In the genomic region with DNA sequence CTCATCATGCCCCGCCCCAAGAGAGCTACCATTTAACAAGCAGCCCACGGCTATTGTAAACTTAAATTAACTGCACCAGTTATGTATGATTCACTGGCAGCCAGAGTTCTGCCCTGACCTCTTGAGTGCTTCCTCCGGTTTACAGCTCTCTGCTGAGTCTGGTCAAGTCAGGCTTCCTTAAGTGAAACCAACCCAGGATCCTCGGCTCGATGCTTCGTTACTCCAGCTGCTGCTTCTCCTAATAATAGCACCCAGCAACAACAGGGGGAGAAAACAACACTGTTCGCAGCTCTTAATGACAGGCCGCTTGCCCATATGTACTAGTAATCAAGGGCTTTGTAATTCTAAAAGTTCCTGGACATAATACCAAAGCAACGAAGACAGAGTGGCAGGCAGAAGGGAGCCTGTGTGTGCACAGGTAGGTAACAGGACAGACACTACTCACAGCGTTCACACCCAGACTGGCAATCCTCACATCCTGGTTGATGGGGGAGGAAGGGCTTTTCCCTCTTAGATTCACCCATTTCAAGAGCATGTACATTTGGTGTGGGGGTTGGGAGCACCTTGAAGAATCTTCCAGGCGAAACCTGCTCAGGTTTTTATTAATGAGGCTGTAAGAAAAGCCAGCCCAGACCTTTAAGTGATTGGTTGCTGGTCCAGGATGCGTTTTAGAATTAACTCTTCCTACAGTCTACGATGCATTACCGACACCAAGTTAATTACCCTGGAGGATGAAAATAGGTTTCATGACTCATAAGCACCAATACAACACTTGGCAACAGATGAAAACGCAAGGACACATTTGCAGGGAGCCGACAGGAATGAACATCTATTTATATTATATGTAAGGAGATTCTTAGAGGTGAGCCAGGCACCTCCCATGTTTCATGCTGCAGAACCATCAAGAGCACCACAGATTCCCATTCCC, we compare ENCODE assay signal across 8 mouse cellular contexts. TPM values are rescaled to one million over a fixed set of nuclear protein-coding genes. Genes with fewer than 3 reads are reported as not detected.
DNase-seq lines count a peak whose midpoint lies in the region; ATAC-seq and TF ChIP-seq lines count a peak whose summit lies in the region.

No protein-coding gene starts in this region.

- H3K4me1 ChIP-seq in heart, embryonic 11.5 days (ENCODE audit: control insufficient read depth, insufficient read depth, low read length), result peaks cover 19% of the 10 kb centered on the region
- H3K4me1 ChIP-seq in CH12.LX (ENCODE audit: control insufficient read depth in 1 of 2, insufficient read depth in 2 of 2), result peaks cover 29 to 56% of the 10 kb centered on the region in 2 experiments
- peaks cover 33% of the 10 kb centered on the region for H3K4me1 ChIP-seq in heart, embryonic 15.5 days (replicated peaks)
- H3K4me1 ChIP-seq in limb, embryonic 15.5 days, result peaks cover 36% of the 10 kb centered on the region

- TF ChIP-seq CTCF in CH12.LX (conservative IDR thresholded peaks at IDR 0.05 in 1 of 2, IDR thresholded peaks at IDR 0.05 in 1 of 2; ENCODE audit: low read depth in 2 of 2, low read length in 2 of 2), result no peak

- H3K27ac ChIP-seq in heart, embryonic 11.5 days (ENCODE audit: low read depth, low read length), result 0 out of 2 replicates have a peak overlapping the region, but pooled peaks have one; percentile 35
- H3K27ac ChIP-seq in CH12.LX (ENCODE audit: insufficient read depth, low read depth), result no peak overlapping the region
- H3K27ac ChIP-seq in heart, embryonic 15.5 days, result peak overlapping the region; percentile 70
- H3K27ac ChIP-seq in limb, embryonic 15.5 days, result peak overlapping the region; percentile 55; the same call in 1 of the 2 replicates

- no peak for TF ChIP-seq RAD21 in CH12.LX (IDR thresholded peaks at IDR 0.05; ENCODE audit: low read depth, low read length)

- TF ChIP-seq EP300 in CH12.LX (IDR thresholded peaks at IDR 0.05; ENCODE audit: low read length), result no peak

- 0 out of 2 replicates have a peak overlapping the region, but pooled peaks have one; percentile 49 for H3K9ac ChIP-seq in heart, embryonic 11.5 days (ENCODE audit: low read depth, low read length)
- H3K9ac ChIP-seq in CH12.LX (ENCODE audit: insufficient read depth, low read depth), result 0 out of 2 replicates have a peak overlapping the region, but pooled peaks have one; percentile 2
- H3K9ac ChIP-seq in heart, embryonic 15.5 days, result 0 out of 2 replicates have a peak overlapping the region, but pooled peaks have one; percentile 7
- H3K9ac ChIP-seq in limb, embryonic 15.5 days, result no peak overlapping the region

- no peaks in the 10 kb centered on the region for H3K9me3 ChIP-seq in heart, embryonic 11.5 days (replicated peaks; ENCODE audit: control insufficient read depth, low read length)
- peaks cover 5% of the 10 kb centered on the region for H3K9me3 ChIP-seq in CH12.LX (replicated peaks; ENCODE audit: low read length)
- no peaks in the 10 kb centered on the region for H3K9me3 ChIP-seq in heart, embryonic 15.5 days (replicated peaks)
- no peaks in the 10 kb centered on the region for H3K9me3 ChIP-seq in limb, embryonic 15.5 days

- no peak for ATAC-seq in heart, embryonic 11.5 days (replicated peaks; ENCODE audit: insufficient number of reproducible peaks, low FRiP score, low TSS enrichment)
- no peak for ATAC-seq in heart, embryonic 15.5 days (replicated peaks; ENCODE audit: insufficient number of reproducible peaks, insufficient read depth, low FRiP score, low read depth)
- ATAC-seq in limb, embryonic 15.5 days (ENCODE audit: insufficient number of reproducible peaks, low FRiP score, low TSS enrichment, low read depth), result no peak

- dilution Hi-C loops in CH12.LX (cut with MboI; ENCODE audit: extremely low pct_ligation_motif_present, extremely low pct_unique_long_range_greater_than_20kb, low sequenced_read_pairs), result no loop called here

- 0 out of 2 replicates have a peak, but pooled peaks cover 4% of the 10 kb centered on the region for H3K36me3 ChIP-seq in heart, embryonic 11.5 days (ENCODE audit: control insufficient read depth, insufficient read depth, low read length)
- H3K36me3 ChIP-seq in CH12.LX (replicated peaks in 1 of 2; ENCODE audit: control insufficient read depth in 1 of 2, insufficient read depth in 1 of 2, low read length in 1 of 2), result peaks cover 11 to 17% of the 10 kb centered on the region in 2 experiments
- H3K36me3 ChIP-seq in heart, embryonic 15.5 days, result 0 out of 2 replicates have a peak, but pooled peaks cover 6% of the 10 kb centered on the region
- 0 out of 2 replicates have a peak, but pooled peaks cover 2% of the 10 kb centered on the region for H3K36me3 ChIP-seq in limb, embryonic 15.5 days

- no peak overlapping the region for H3K4me3 ChIP-seq in heart, embryonic 11.5 days (ENCODE audit: low read depth, low read length)
- H3K4me3 ChIP-seq in CH12.LX (replicated peaks in 1 of 3; ENCODE audit: low read depth in 2 of 3, low read length in 2 of 3, poor library complexity in 1 of 3), result no peak overlapping the region
- no peak overlapping the region for H3K4me3 ChIP-seq in heart, embryonic 15.5 days
- H3K4me3 ChIP-seq in limb, embryonic 15.5 days, result no peak overlapping the region

- 54% methylated on average over 16 of the region's 16 CpGs for WGBS in heart, embryonic 11.5 days (ENCODE audit: insufficient replicate concordance)
- WGBS in heart, embryonic 15.5 days, result 41% methylated on average over 16 of the region's 16 CpGs
- WGBS in limb, embryonic 15.5 days, result 29% methylated on average over 16 of the region's 16 CpGs

- H3K79me2 ChIP-seq in CH12.LX (replicated peaks; ENCODE audit: control insufficient read depth, extremely low read depth, insufficient read depth, poor library complexity, severe bottlenecking), result peaks cover 22% of the 10 kb centered on the region

- H3K4me2 ChIP-seq in heart, embryonic 11.5 days, result peak overlapping the region; percentile 29
- peak overlapping the region; percentile 48 for H3K4me2 ChIP-seq in CH12.LX (ENCODE audit: insufficient read depth, low read depth, poor library complexity, severe bottlenecking)
- peak overlapping the region; percentile 37 for H3K4me2 ChIP-seq in heart, embryonic 15.5 days
- H3K4me2 ChIP-seq in limb, embryonic 15.5 days, result peak overlapping the region; percentile 7; the same call in 1 of the 2 replicates

- TF ChIP-seq POLR2A in CH12.LX (IDR thresholded peaks at IDR 0.05; ENCODE audit: low read depth, low read length), result no peak

- intact Hi-C loops in heart, postnatal 36 days (cut with DNase I), result no loop called here

- no peaks in the 10 kb centered on the region for H3K27me3 ChIP-seq in heart, embryonic 11.5 days (ENCODE audit: control insufficient read depth, insufficient read depth, low read length)
- H3K27me3 ChIP-seq in CH12.LX (replicated peaks), result no peaks in the 10 kb centered on the region
- no peaks in the 10 kb centered on the region for H3K27me3 ChIP-seq in heart, embryonic 15.5 days
- no peaks in the 10 kb centered on the region for H3K27me3 ChIP-seq in limb, embryonic 15.5 days

- DNase-seq in heart, postnatal 36 days, result no peak
- no peak for DNase-seq in CH12.LX (ENCODE audit: extremely low read depth)
- no peak for DNase-seq in thymus, postnatal 25 days
- no peak for DNase-seq in layer of hippocampus, adult 11-12 months (ENCODE audit: low spot score)
- no peak for DNase-seq in thymus, postnatal 36 days

- in situ Hi-C loops in CH12.LX (cut with MboI; ENCODE audit: low pct_ligation_motif_present, low pct_unique_long_range_greater_than_20kb, low sequenced_read_pairs), result no loop called here

TF ChIP-seq in CH12.LX, 34 proteins besides CTCF, POLR2A, EP300 and RAD21:
- TF ChIP-seq MXI1 (IDR thresholded peaks at IDR 0.05; ENCODE audit: low read depth, low read length) (no peak), GABPA (IDR thresholded peaks at IDR 0.05; ENCODE audit: insufficient replicate concordance, low read depth, low read length) (no peak), ZMIZ1 (IDR thresholded peaks at IDR 0.05; ENCODE audit: low read depth, low read length) (no peak), MEF2A (IDR thresholded peaks at IDR 0.05; ENCODE audit: borderline replicate concordance, low read depth, low read length) (0 out of 2 replicates have a peak, but pooled peaks have one; percentile 7), CHD2 (IDR thresholded peaks at IDR 0.05; ENCODE audit: low read length) (peak; percentile 25; the same call in 1 of the 2 replicates)

RNA-seq across cellular contexts. Expression of a gene that starts 5.9 kb away (rescaled TPM):
- polyA plus RNA-seq in heart, embryonic 11.5 days (2014; fragmentation: Nextera tagmentation; extraction: Ambion mirVana), result 18.9 and 26.9 TPM in 2 replicates
- total RNA-seq in heart, postnatal 36 days (2021), result 10 to 100 TPM; 36.1 to 37.0 TPM
- total RNA-seq in CH12.LX (2012; rRNA removed), result 19.6 and 21.4 TPM in 2 replicates
- total RNA-seq in CH12.LX (2014; rRNA removed), result 7.0 and 8.2 TPM in 2 replicates
- polyA plus RNA-seq in CH12.LX (2012; ENCODE audit: insufficient read length, low read depth), result 10.2 and 12.1 TPM in 2 replicates
- 40.1 and 41.7 TPM in 2 replicates for polyA plus RNA-seq in heart, embryonic 15.5 days (2015; fragmentation: Nextera tagmentation; extraction: Ambion mirVana)
- polyA plus RNA-seq in limb, embryonic 15.5 days (2015; fragmentation: Nextera tagmentation; extraction: Ambion mirVana), result 36.0 and 38.5 TPM in 2 replicates
